Comparison of ENCODE assay signal across 10 mouse cellular contexts in genomic region chr17:7642442-7642887, GRCm38 (mm10).
A peak's percentile ranks its signal among the peaks of the same experiment; 100 is the strongest.
DNase-seq lines count a peak whose midpoint lies in the region; ATAC-seq lines count a peak whose summit lies in the region.
"Had no signal": no experiment of that assay in that cellular context is flagged by ENCODE, and none has a peak within 500 bp of the region (broad histone marks: within the 10 kb centered on the region; RNA-seq: fewer than 3 reads in every experiment).

No protein-coding gene starts in this region.

- no peak overlapping the region for H3K4me3 ChIP-seq in forebrain, embryonic 12.5 days (replicated peaks)
- no peak overlapping the region for H3K4me3 ChIP-seq in forebrain, embryonic 10.5 days
- no peak overlapping the region for H3K4me3 ChIP-seq in neural tube, embryonic 11.5 days (ENCODE audit: low read depth, low read length)
- no peak overlapping the region for H3K4me3 ChIP-seq in heart, embryonic 15.5 days
- no peak overlapping the region for H3K4me3 ChIP-seq in stomach, embryonic 14.5 days (ENCODE audit: low read depth, low read length)
- H3K4me3 ChIP-seq: embryonic facial prominence, embryonic 13.5 days had no signal

- no peaks in the 10 kb centered on the region for H3K27me3 ChIP-seq in forebrain, embryonic 12.5 days
- no peaks in the 10 kb centered on the region for H3K27me3 ChIP-seq in forebrain, embryonic 10.5 days (ENCODE audit: poor library complexity, severe bottlenecking)
- no peaks in the 10 kb centered on the region for H3K27me3 ChIP-seq in neural tube, embryonic 11.5 days (ENCODE audit: control insufficient read depth, insufficient read depth, low read length)
- H3K27me3 ChIP-seq in heart, embryonic 15.5 days: no peaks in the 10 kb centered on the region
- no peaks in the 10 kb centered on the region for H3K27me3 ChIP-seq in stomach, embryonic 14.5 days (ENCODE audit: control insufficient read depth, insufficient read depth, low read length)

- no peak for DNase-seq in forebrain, embryonic 10.5 days (ENCODE audit: extremely low spot score, low spot score)
- DNase-seq in neural tube, embryonic 11.5 days (ENCODE audit: low spot score): peak; percentile 48
- DNase-seq in neural tube, embryonic 10.5 days (ENCODE audit: extremely low spot score, low spot score): no peak
- no peak for DNase-seq in cerebellum, adult 11-12 months
- DNase-seq in thymus, postnatal 25 days: no peak

- WGBS in forebrain, embryonic 12.5 days: 52% methylated on average over 3 of the region's 3 CpGs
- WGBS in forebrain, embryonic 10.5 days: 73% methylated on average over 3 of the region's 3 CpGs
- 50% methylated on average over 3 of the region's 3 CpGs for WGBS in neural tube, embryonic 11.5 days
- WGBS in heart, embryonic 15.5 days: 14% methylated on average over 3 of the region's 3 CpGs
- 26% methylated on average over 3 of the region's 3 CpGs for WGBS in stomach, embryonic 14.5 days

- peak; percentile 67; the same call in 1 of the 2 replicates for ATAC-seq in forebrain, embryonic 12.5 days (ENCODE audit: low FRiP score)
- ATAC-seq in neural tube, embryonic 11.5 days (ENCODE audit: insufficient read depth, low FRiP score, low TSS enrichment): no peak
- peak; percentile 56 for ATAC-seq in heart, embryonic 15.5 days (replicated peaks; ENCODE audit: insufficient number of reproducible peaks, insufficient read depth, low FRiP score, low read depth)
- ATAC-seq in stomach, embryonic 14.5 days (ENCODE audit: insufficient number of reproducible peaks, insufficient read depth, low FRiP score, low read depth): peak; percentile 82; the same call in 1 of the 2 replicates
- ATAC-seq: activated CD4-positive, CD25-positive, alpha-beta regulatory T cell, adult 4 months had no signal

- H3K4me1 ChIP-seq in forebrain, embryonic 12.5 days: peaks cover 9% of the 10 kb centered on the region
- H3K4me1 ChIP-seq in forebrain, embryonic 10.5 days: peaks cover 14% of the 10 kb centered on the region
- peaks cover 7% of the 10 kb centered on the region; the same call in 1 of the 2 replicates for H3K4me1 ChIP-seq in neural tube, embryonic 11.5 days (ENCODE audit: control insufficient read depth, insufficient read depth, low read length)
- peaks cover 11% of the 10 kb centered on the region for H3K4me1 ChIP-seq in heart, embryonic 15.5 days (replicated peaks)
- peaks cover 12% of the 10 kb centered on the region; the same call in 1 of the 2 replicates for H3K4me1 ChIP-seq in stomach, embryonic 14.5 days (ENCODE audit: control insufficient read depth, insufficient read depth, low read length)

- H3K36me3 ChIP-seq in forebrain, embryonic 12.5 days (replicated peaks): no peaks in the 10 kb centered on the region
- no peaks in the 10 kb centered on the region for H3K36me3 ChIP-seq in forebrain, embryonic 10.5 days (replicated peaks)
- no peaks in the 10 kb centered on the region for H3K36me3 ChIP-seq in neural tube, embryonic 11.5 days (ENCODE audit: control insufficient read depth, insufficient read depth, low read length)
- no peaks in the 10 kb centered on the region for H3K36me3 ChIP-seq in heart, embryonic 15.5 days
- H3K36me3 ChIP-seq in stomach, embryonic 14.5 days (ENCODE audit: control insufficient read depth, insufficient read depth, low read length): no peaks in the 10 kb centered on the region
- H3K36me3 ChIP-seq: embryonic facial prominence, embryonic 13.5 days had no signal

- no peak overlapping the region for H3K4me2 ChIP-seq in forebrain, embryonic 12.5 days
- no peak overlapping the region for H3K4me2 ChIP-seq in neural tube, embryonic 11.5 days (ENCODE audit: low read depth)
- H3K4me2 ChIP-seq in heart, embryonic 15.5 days: no peak overlapping the region
- H3K4me2 ChIP-seq in stomach, embryonic 14.5 days (replicated peaks; ENCODE audit: low read depth, low read length): no peak overlapping the region
- H3K4me2 ChIP-seq: embryonic facial prominence, embryonic 13.5 days had no signal

- no peaks in the 10 kb centered on the region for H3K9me3 ChIP-seq in forebrain, embryonic 12.5 days
- no peaks in the 10 kb centered on the region; the same call in 1 of the 2 replicates for H3K9me3 ChIP-seq in forebrain, embryonic 10.5 days
- no peaks in the 10 kb centered on the region for H3K9me3 ChIP-seq in neural tube, embryonic 11.5 days (ENCODE audit: control insufficient read depth, low read length)
- H3K9me3 ChIP-seq in heart, embryonic 15.5 days (replicated peaks): no peaks in the 10 kb centered on the region
- H3K9me3 ChIP-seq in stomach, embryonic 14.5 days (ENCODE audit: control insufficient read depth, low read depth, low read length): no peaks in the 10 kb centered on the region
- H3K9me3 ChIP-seq: embryonic facial prominence, embryonic 13.5 days had no signal

- no peak overlapping the region for H3K9ac ChIP-seq in forebrain, embryonic 12.5 days
- no peak overlapping the region for H3K9ac ChIP-seq in neural tube, embryonic 11.5 days (ENCODE audit: low read length)
- H3K9ac ChIP-seq in heart, embryonic 15.5 days: no peak overlapping the region
- H3K9ac ChIP-seq in stomach, embryonic 14.5 days (replicated peaks; ENCODE audit: low read depth, low read length): no peak overlapping the region
- H3K9ac ChIP-seq: embryonic facial prominence, embryonic 13.5 days had no signal

- H3K27ac ChIP-seq in forebrain, embryonic 12.5 days: no peak overlapping the region
- H3K27ac ChIP-seq in forebrain, embryonic 10.5 days: no peak overlapping the region
- H3K27ac ChIP-seq in neural tube, embryonic 11.5 days (ENCODE audit: low read depth, low read length): no peak overlapping the region
- H3K27ac ChIP-seq in heart, embryonic 15.5 days: peak overlapping the region; percentile 32; the same call in 1 of the 2 replicates
- no peak overlapping the region for H3K27ac ChIP-seq in stomach, embryonic 14.5 days (ENCODE audit: low read length)
- H3K27ac ChIP-seq: embryonic facial prominence, embryonic 13.5 days had no signal
